In the genomic region with DNA sequence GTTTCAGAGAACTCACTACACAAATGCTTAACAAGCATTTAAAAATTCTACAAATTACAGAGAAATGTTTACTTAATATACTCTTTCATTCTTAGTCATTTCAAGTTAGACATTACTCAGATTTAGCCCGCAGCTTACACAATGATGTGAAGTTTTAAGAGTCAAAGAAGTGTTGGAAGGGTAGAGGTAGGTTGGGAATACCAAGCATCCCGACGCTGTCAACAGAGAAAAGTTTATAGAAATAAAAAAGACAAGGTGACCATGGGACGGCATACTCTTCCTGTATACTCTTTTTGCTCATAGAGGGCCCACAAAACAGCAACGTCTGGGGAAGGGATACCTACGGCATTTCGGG, we compare ENCODE assay signal across 8 mouse cellular contexts. TPM values are rescaled to one million over a fixed set of nuclear protein-coding genes. Genes with fewer than 3 reads are reported as not detected.
DNase-seq lines count a peak whose midpoint lies in the region; ATAC-seq and TF ChIP-seq lines count a peak whose summit lies in the region.

No protein-coding gene starts in this region.

- H3K36me3 ChIP-seq in kidney, postnatal 0 days (ENCODE audit: insufficient read depth, low read length) = no peaks in the 10 kb centered on the region
- H3K36me3 ChIP-seq in embryonic facial prominence, embryonic 12.5 days = no peaks in the 10 kb centered on the region
- no peaks in the 10 kb centered on the region for H3K36me3 ChIP-seq in intestine, embryonic 14.5 days (ENCODE audit: control insufficient read depth, insufficient read depth, low read length)
- H3K36me3 ChIP-seq in myocyte (ENCODE audit: control insufficient read depth, insufficient read depth) = no peaks in the 10 kb centered on the region

- H3K9me3 ChIP-seq in kidney, postnatal 0 days (replicated peaks; ENCODE audit: low read length) = no peaks in the 10 kb centered on the region
- no peaks in the 10 kb centered on the region for H3K9me3 ChIP-seq in embryonic facial prominence, embryonic 12.5 days
- no peaks in the 10 kb centered on the region for H3K9me3 ChIP-seq in intestine, embryonic 14.5 days (ENCODE audit: control insufficient read depth, low read length)

- TF ChIP-seq CTCF in kidney, postnatal 0 days (IDR thresholded peaks at IDR 0.05; ENCODE audit: low read depth) = no peak

- H3K4me2 ChIP-seq in kidney, postnatal 0 days (ENCODE audit: low read length) = peak overlapping the region; percentile 74
- peak overlapping the region; percentile 59 for H3K4me2 ChIP-seq in embryonic facial prominence, embryonic 12.5 days (replicated peaks)
- H3K4me2 ChIP-seq in intestine, embryonic 14.5 days (ENCODE audit: low read length) = peak overlapping the region; percentile 62
- peak overlapping the region; percentile 75 for H3K4me2 ChIP-seq in myocyte (ENCODE audit: low read depth)

- H3K4me1 ChIP-seq in kidney, postnatal 0 days (replicated peaks; ENCODE audit: insufficient read depth, low read length) = no peaks in the 10 kb centered on the region
- no peaks in the 10 kb centered on the region for H3K4me1 ChIP-seq in embryonic facial prominence, embryonic 12.5 days
- peaks cover 12% of the 10 kb centered on the region for H3K4me1 ChIP-seq in intestine, embryonic 14.5 days (replicated peaks; ENCODE audit: control insufficient read depth, insufficient read depth, low read length)

- peak overlapping the region; percentile 73 for H3K4me3 ChIP-seq in kidney, postnatal 0 days (replicated peaks; ENCODE audit: low read depth, low read length)
- H3K4me3 ChIP-seq in embryonic facial prominence, embryonic 12.5 days = peak overlapping the region; percentile 62
- H3K4me3 ChIP-seq in intestine, embryonic 14.5 days (ENCODE audit: low read depth, low read length) = peak overlapping the region; percentile 96
- peak overlapping the region; percentile 79 for H3K4me3 ChIP-seq in myocyte

- WGBS in kidney, postnatal 0 days = under 1% methylated on average over 7 of the region's 7 CpGs
- under 1% methylated on average over 7 of the region's 7 CpGs for WGBS in embryonic facial prominence, embryonic 12.5 days
- 0% methylated on average over 7 of the region's 7 CpGs for whole genome bisulfite sequencing in intestine, embryonic 14.5 days

- no peak for ATAC-seq in kidney, postnatal 0 days (replicated peaks; ENCODE audit: low FRiP score, low read depth)
- no peak for ATAC-seq in embryonic facial prominence, embryonic 12.5 days (ENCODE audit: insufficient number of reproducible peaks, insufficient read depth, low FRiP score, low TSS enrichment)
- no peak for ATAC-seq in intestine, embryonic 14.5 days (replicated peaks; ENCODE audit: low FRiP score, low TSS enrichment, low read depth)

- H3K9ac ChIP-seq in kidney, postnatal 0 days (ENCODE audit: low read depth, low read length) = peak overlapping the region; percentile 75
- H3K9ac ChIP-seq in embryonic facial prominence, embryonic 12.5 days = peak overlapping the region; percentile 64
- H3K9ac ChIP-seq in intestine, embryonic 14.5 days (ENCODE audit: low read length) = peak overlapping the region; percentile 84

- peaks cover 17% of the 10 kb centered on the region for H3K79me2 ChIP-seq in myocyte (ENCODE audit: control insufficient read depth, insufficient read depth)

- H3K27me3 ChIP-seq in kidney, postnatal 0 days (ENCODE audit: insufficient read depth, low read length) = no peaks in the 10 kb centered on the region
- no peaks in the 10 kb centered on the region for H3K27me3 ChIP-seq in embryonic facial prominence, embryonic 12.5 days
- H3K27me3 ChIP-seq in intestine, embryonic 14.5 days (replicated peaks; ENCODE audit: control insufficient read depth, insufficient read depth, low read length) = no peaks in the 10 kb centered on the region
- no peaks in the 10 kb centered on the region for H3K27me3 ChIP-seq in myocyte (ENCODE audit: control insufficient read depth, insufficient read depth, insufficient read length)

- no peak for DNase-seq in kidney, postnatal 0 days (ENCODE audit: low spot score)
- DNase-seq in kidney, adult 8-10 months = no peak
- DNase-seq in intestine, embryonic 14.5 days (ENCODE audit: low spot score) = no peak
- DNase-seq in left cerebral cortex, postnatal 14 days (ENCODE audit: low spot score in 2 of 2) = no peak
- DNase-seq in frontal cortex, adult 2 months (ENCODE audit: extremely low spot score in 1 of 2, low spot score in 1 of 2) = no peak
- DNase-seq in left cerebral cortex, adult 8-10 months (ENCODE audit: low spot score in 2 of 2) = no peak

- H3K27ac ChIP-seq in kidney, postnatal 0 days = peak overlapping the region; percentile 85; the same call in 1 of the 2 replicates
- peak overlapping the region; percentile 88 for H3K27ac ChIP-seq in embryonic facial prominence, embryonic 12.5 days
- H3K27ac ChIP-seq in intestine, embryonic 14.5 days (ENCODE audit: low read depth) = peak overlapping the region; percentile 77

- no peak for TF ChIP-seq POLR2A in myocyte (IDR thresholded peaks at IDR 0.05; ENCODE audit: insufficient read length, low read depth)

- peak overlapping the region; percentile 41 for H3ac ChIP-seq in myocyte (ENCODE audit: control insufficient read depth, insufficient read length)

- intact Hi-C loops in left cerebral cortex, postnatal 14 days (cut with DNase I) = no loop called here

TF ChIP-seq in myocyte, 11 proteins besides CTCF, POLR2A, EP300 and RAD21:
- TF ChIP-seq CEBPB (IDR thresholded peaks at IDR 0.05; ENCODE audit: insufficient read depth, poor library complexity, severe bottlenecking) = no peak
- TF ChIP-seq E2F4 (IDR thresholded peaks at IDR 0.05; ENCODE audit: insufficient read depth) = no peak
- no peak for TF ChIP-seq POLR2AphosphoS2 (IDR thresholded peaks at IDR 0.05; ENCODE audit: insufficient read length, low read depth)
- no peak for TF ChIP-seq TCF12 (IDR thresholded peaks at IDR 0.05; ENCODE audit: insufficient read depth, poor library complexity, severe bottlenecking)
- no peak for TF ChIP-seq SRF (IDR thresholded peaks at IDR 0.05; ENCODE audit: control insufficient read depth, insufficient read length, low read depth)
- no peak for TF ChIP-seq USF1 (IDR thresholded peaks at IDR 0.05; ENCODE audit: low read depth)
- no peak for TF ChIP-seq MAX (IDR thresholded peaks at IDR 0.05; ENCODE audit: low read depth)
- no peak for TF ChIP-seq REST (IDR thresholded peaks at IDR 0.05; ENCODE audit: insufficient read depth, insufficient read length)
- no peak for TF ChIP-seq MYOD1 (IDR thresholded peaks at IDR 0.05; ENCODE audit: control insufficient read depth in 1 of 3, insufficient read length in 2 of 3, low read depth in 2 of 3)
- TF ChIP-seq TCF3 (IDR thresholded peaks at IDR 0.05; ENCODE audit: insufficient read length, low read depth) = no peak
- no peak for TF ChIP-seq MYOG (IDR thresholded peaks at IDR 0.05; ENCODE audit: control insufficient read depth in 1 of 3, insufficient read depth in 1 of 3, insufficient read length in 2 of 3, low read depth in 2 of 3)

RNA-seq across cellular contexts. Expression of a gene that starts 0.3 kb away (rescaled TPM):
- 21.6 and 23.1 TPM in 2 replicates for polyA plus RNA-seq in kidney, postnatal 0 days (2015; fragmentation: Nextera tagmentation; extraction: Ambion mirVana)
- 21.8 and 26.6 TPM in 2 replicates for polyA plus RNA-seq in embryonic facial prominence, embryonic 12.5 days (2016; fragmentation: Nextera tagmentation; extraction: Ambion mirVana)
- polyA plus RNA-seq in intestine, embryonic 14.5 days (2014; fragmentation: Nextera tagmentation; extraction: Ambion mirVana) = 19.2 and 22.9 TPM in 2 replicates
- polyA plus RNA-seq in myocyte (2012; fragmentation: generic; extraction: Trizol) = 6.6 TPM
- 1 to 10 TPM; 5.5 to 5.9 TPM for total RNA-seq in left cerebral cortex, postnatal 14 days (2021)
- polyA plus RNA-seq in frontal cortex, adult 2 months (2012; rRNA removed) = 5.4 and 7.8 TPM in 2 replicates
- 1 to 10 TPM; 4.8 to 9.4 (median 6.5) TPM for total RNA-seq in left cerebral cortex, adult 8-10 months (2022)
